In the genomic region with DNA sequence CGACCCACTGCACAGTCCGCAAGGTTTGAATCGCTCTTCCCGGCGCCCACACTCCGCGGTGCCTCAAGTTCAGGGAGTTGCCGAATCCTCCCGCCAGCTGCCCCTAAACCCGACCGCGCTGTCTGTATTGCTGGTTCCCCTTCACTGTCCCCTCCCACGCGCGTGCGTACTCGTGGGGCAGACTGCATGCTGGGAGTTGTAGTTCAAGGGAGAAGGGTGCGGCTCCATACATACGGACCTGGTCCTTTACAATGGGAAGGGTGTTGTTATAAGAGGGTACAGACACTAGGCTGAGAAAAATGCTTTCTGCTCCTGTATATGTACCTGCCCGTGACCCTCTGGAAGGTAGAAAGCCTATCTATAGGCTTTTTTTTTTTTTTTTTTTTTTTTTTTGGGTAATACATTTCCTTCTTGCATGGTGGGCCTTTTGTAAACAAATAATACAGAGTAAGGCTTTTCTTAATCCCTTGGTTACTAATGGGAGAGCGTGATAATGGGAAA, we compare ENCODE assay signal across 8 mouse cellular contexts. TPM values are rescaled to one million over a fixed set of nuclear protein-coding genes. Genes with fewer than 3 reads are reported as not detected.
A peak's percentile ranks its signal among the peaks of the same experiment; 100 is the strongest.
DNase-seq lines count a peak whose midpoint lies in the region; ATAC-seq lines count a peak whose summit lies in the region.

TSS of gene Tmod3 (minus strand) at position 146 of the 501 bp plus-strand sequence.

- peak within 1 kb of the TSS; percentile 84 for H3K4me2 ChIP-seq in hindbrain, embryonic 14.5 days (replicated peaks)

- H3K4me1 ChIP-seq in hindbrain, embryonic 14.5 days (replicated peaks; ENCODE audit: control insufficient read depth, insufficient read depth, low read length), result peaks cover 24% of the 10 kb centered on the region

- H3K4me3 ChIP-seq in hindbrain, embryonic 14.5 days (replicated peaks; ENCODE audit: low read length), result peak within 1 kb of the TSS; percentile 89

- H3K9ac ChIP-seq in hindbrain, embryonic 14.5 days, result peak within 1 kb of the TSS; percentile 82

- no peaks in the 10 kb centered on the region for H3K27me3 ChIP-seq in hindbrain, embryonic 14.5 days (ENCODE audit: control insufficient read depth, insufficient read depth, low read length)

- H3K9me3 ChIP-seq in hindbrain, embryonic 14.5 days (ENCODE audit: control insufficient read depth, low read length), result no peaks in the 10 kb centered on the region

- peak within 1 kb of the TSS; percentile 77 for H3K27ac ChIP-seq in hindbrain, embryonic 14.5 days

- WGBS in hindbrain, embryonic 14.5 days, result 3% methylated on average over 21 of the region's 21 CpGs

- H3K36me3 ChIP-seq in hindbrain, embryonic 14.5 days (replicated peaks; ENCODE audit: control insufficient read depth, insufficient read depth), result no peaks in the 10 kb centered on the region

- ATAC-seq in hindbrain, embryonic 14.5 days (ENCODE audit: low FRiP score), result peak; percentile 98

- peak; percentile 97 for DNase-seq in R1 (ENCODE audit: low read depth, low spot score)
- DNase-seq in cerebellum, postnatal 25 days, result peak; percentile 94 to 97
- DNase-seq in frontal cortex, postnatal 25 days (ENCODE audit: low spot score in 2 of 2), result peak; percentile 81 to 90
- peak; percentile 96 for DNase-seq in hindbrain, embryonic 14.5 days (ENCODE audit: low spot score)
- peak; percentile 88 for DNase-seq in left cerebral cortex, adult 11 months (ENCODE audit: low spot score)
- peak; percentile 95 to 96 for DNase-seq in lung, postnatal 4 days
- DNase-seq in retina, postnatal 7 days (ENCODE audit: low read depth, low spot score), result peak; percentile 88
- peak; percentile 91 for DNase-seq in urinary bladder, adult 2 months (ENCODE audit: low spot score)

RNA-seq across cellular contexts. Expression of gene Tmod3, which starts in this region (rescaled TPM):
- polyA plus RNA-seq in hindbrain, embryonic 14.5 days (2014; fragmentation: Nextera tagmentation; extraction: Ambion mirVana), result 66.2 and 75.2 TPM in 2 replicates
- 73.0 and 73.1 TPM in 2 replicates for polyA plus RNA-seq in urinary bladder, adult 2 months (2012; rRNA removed)

Comparison
In these comparisons a context has a peak if more than half of its experiments do, and no peak if none do; other contexts are left out.
1. Peak in every context shown above with its lines: DNase-seq, ATAC-seq, H3K4me3 ChIP-seq and H3K27ac ChIP-seq.